Mouse (Mus musculus): ENCODE measurements around the gene Fam98b. TPM values are rescaled to one million over a fixed set of nuclear protein-coding genes. Genes with fewer than 3 reads are reported as not detected.

Fam98b gene
- polyA plus RNA-seq, 1 experiment from 2014 or later, result 5.8 TPM

- H3K4me1 ChIP-seq (replicated peaks; ENCODE audit: control insufficient read depth, insufficient read depth), result no peaks in the 10 kb centered on the region
- H3K36me3 ChIP-seq (ENCODE audit: control insufficient read depth, insufficient read depth, low read length), result no peaks in the 10 kb centered on the region
- TF ChIP-seq CTCF (IDR thresholded peaks at IDR 0.05; ENCODE audit: low read depth) (no peak), EP300 (optimal IDR thresholded peaks at IDR 0.05) (no peak)
- WGBS, result 79% methylated on average over 3 of the region's 3 CpGs
- H3K9me3 ChIP-seq (ENCODE audit: control insufficient read depth, low read length), result no peaks in the 10 kb centered on the region
- no peak overlapping the region for H3K4me2 ChIP-seq (replicated peaks; ENCODE audit: low read depth)
- ATAC-seq (ENCODE audit: low FRiP score, low TSS enrichment) (no peak), DNase-seq (ENCODE audit: low spot score) (no peak)
- H3K27ac ChIP-seq (replicated peaks), result no peak overlapping the region
- H3K27me3 ChIP-seq (ENCODE audit: control insufficient read depth, insufficient read depth, low read length), result no peaks in the 10 kb centered on the region
- no peak overlapping the region for H3K4me3 ChIP-seq (ENCODE audit: low read depth, low read length)
- H3K9ac ChIP-seq (ENCODE audit: low read length), result no peak overlapping the region
Observed at GRCm38 (mm10) chr2:117318991-117319390, 69.5 kb downstream of the Fam98b start.

Other genes with a start within 250 kb of the Fam98b start
- gene Spred1, start 128.4 kb upstream of the Fam98b start, polyA plus RNA-seq (2015; fragmentation: Nextera tagmentation; extraction: Ambion mirVana), result 5.8 and 5.9 TPM in 2 replicates
- 2.5 and 2.7 TPM in 2 replicates for gene Rasgrp1, start 93.3 kb downstream of the Fam98b start, polyA plus RNA-seq (2015; fragmentation: Nextera tagmentation; extraction: Ambion mirVana)